Mouse (Mus musculus) monocyte, adult 2 months (primary cell): ENCODE measurements around the gene Cx3cr1.

Experiments used
- DNase-seq, 2 experiments: peaks; one replicate each; pipeline ENCODE4 v3.0.0; 2022; ENCODE audit warnings: low spot score in 2 of 2, low read depth in 1 of 2

Cx3cr1 gene

DNA sequence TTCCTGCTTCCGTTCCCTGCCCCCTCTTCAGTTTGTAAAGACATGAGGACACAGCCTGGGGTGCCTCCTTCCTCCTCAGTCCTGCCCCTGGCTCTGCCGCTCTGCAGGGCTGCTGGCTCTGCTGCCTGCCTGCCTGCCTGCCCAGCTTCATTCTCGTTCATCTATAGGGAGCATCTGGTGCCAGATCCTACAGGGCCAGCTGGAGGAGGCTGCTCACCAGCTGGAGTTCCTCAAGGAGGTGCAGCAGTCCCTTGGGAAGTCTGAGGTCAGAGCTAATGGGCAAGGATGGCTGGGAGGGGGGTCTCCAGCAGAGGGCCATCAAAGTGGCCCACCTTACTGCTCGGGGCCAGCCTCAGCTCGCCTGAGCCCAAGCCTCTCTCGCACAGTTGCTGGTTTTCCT, 119.2 kb downstream of the Cx3cr1 start:
- no peak for DNase-seq

DNA sequence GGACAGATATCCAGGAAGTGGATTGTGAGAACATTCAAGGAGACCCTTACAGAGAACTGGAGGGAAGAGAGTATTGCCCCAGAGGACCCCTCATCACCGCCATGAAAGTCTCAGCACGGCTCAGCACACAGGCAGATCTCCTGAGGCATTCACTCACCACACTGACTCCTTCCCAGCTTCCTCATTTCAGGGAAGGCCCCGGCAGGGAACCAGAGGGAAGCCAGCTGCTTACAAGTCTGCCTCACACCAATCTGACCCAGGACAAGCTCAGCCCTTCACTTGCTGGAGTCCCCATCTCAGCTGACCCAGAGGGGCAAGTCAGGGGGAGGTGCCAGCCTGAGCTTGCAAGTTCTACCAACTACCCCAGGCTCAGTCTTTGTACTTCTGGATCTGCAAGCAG, 120.9 kb downstream of the Cx3cr1 start:
- no peak for DNase-seq

- no peak for DNase-seq
These were observed 124.3 kb downstream of the Cx3cr1 start for GRCm38 (mm10) chr9:119945173-119945900.

GRCm38 (mm10) chr9:119943326-119943725, 126.4 kb downstream of the Cx3cr1 start:
- no peak for DNase-seq

DNA sequence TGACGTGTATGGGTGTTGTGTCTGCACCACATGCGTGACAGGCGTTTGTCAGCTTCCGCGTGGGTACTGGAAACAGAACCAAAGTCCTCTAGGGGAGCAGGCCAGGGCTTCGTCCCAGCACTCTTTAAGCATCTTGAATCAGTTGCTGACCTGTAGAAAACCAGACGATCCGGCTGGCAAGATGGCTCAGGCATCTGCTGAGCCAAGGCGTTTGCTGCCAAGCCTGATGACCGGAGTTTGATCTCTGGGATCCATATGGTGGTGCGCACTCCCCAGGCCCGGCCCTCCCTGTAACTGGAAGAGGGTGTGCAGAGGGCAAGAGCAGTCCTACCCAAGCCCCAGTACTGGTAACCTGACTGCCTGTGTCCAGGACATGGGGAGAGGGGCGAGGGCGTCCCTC, 127.8 kb downstream of the Cx3cr1 start:
- no peak for DNase-seq

GRCm38 (mm10) chr9:119941407-119941806, 128.3 kb downstream of the Cx3cr1 start:
- no peak for DNase-seq

DNA sequence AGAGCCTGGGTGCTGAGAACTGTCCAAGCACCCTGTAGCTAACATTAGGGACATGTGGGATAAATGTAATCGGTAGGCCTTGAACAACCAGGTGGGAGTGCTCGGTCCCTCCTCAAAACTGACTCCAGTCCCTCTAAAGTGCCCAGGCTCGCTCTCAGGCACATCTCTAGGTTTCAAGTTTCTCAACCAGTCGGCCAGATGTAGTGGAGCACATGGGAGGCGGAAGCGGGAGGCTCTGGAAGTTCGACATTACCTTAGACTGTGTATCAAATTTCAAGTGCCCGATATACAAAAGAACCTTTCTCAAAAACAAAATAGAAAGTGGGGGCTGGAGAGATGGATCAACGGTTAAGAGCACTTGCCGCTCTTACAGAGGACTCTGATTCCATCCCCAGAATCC, 130.0 kb downstream of the Cx3cr1 start:
- no peak for DNase-seq

- DNase-seq = no peak
These were observed 131.2 kb downstream of the Cx3cr1 start for GRCm38 (mm10) chr9:119938496-119938895.

GRCm38 (mm10) chr9:119937005-119937773, 132.5 kb downstream of the Cx3cr1 start, which contains the start of the genes Gorasp1 and Ttc21a:
TSS of gene Gorasp1 (minus strand) at chr9:119937565.
TSS of gene Ttc21a (plus strand) at chr9:119937606.
- peak; percentile 69 to 84 for DNase-seq

DNA sequence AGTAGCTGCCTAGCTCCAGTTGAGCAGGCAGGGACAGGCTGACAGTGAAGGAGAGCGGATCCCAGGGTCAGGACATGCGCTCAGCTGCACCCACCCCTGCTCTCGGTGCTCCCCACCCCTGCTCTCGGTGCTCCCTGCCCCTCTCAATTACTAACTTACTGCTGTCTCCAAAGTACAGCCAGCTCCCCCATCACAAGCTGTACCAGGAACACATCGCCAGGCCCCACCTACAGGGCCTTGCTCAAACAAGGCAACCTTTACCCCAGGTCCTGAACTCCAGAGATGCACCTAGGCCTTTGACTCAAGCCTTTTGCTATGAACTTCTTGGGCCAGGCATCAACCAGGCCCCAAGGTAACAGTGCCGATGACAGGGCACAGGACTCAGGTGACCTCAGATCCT, 136.0 kb downstream of the Cx3cr1 start:
- no peak for DNase-seq

DNA sequence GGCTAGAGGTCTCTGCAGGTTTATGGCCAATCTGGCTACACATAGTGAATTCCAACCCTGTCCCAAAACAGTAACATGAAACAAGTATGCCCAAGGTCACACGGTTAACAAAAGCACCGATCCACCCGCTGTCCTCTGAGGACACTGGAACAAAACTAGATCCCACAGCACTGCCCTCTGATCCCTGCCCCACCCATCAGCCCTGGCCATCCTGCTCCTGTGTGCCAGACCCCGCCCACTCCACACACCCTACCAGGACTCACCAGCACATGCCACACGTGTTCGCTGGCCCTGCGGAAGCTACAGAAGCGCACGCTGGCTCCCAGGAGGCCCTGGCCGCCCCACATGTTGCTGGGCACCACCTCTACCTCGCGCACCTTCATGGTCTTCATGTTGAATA, 137.3 kb downstream of the Cx3cr1 start:
- no peak for DNase-seq

GRCm38 (mm10) chr9:119926497-119926896, 143.2 kb downstream of the Cx3cr1 start:
- no peak for DNase-seq

GRCm38 (mm10) chr9:119925729-119926128, 143.9 kb downstream of the Cx3cr1 start:
- no peak for DNase-seq

DNA sequence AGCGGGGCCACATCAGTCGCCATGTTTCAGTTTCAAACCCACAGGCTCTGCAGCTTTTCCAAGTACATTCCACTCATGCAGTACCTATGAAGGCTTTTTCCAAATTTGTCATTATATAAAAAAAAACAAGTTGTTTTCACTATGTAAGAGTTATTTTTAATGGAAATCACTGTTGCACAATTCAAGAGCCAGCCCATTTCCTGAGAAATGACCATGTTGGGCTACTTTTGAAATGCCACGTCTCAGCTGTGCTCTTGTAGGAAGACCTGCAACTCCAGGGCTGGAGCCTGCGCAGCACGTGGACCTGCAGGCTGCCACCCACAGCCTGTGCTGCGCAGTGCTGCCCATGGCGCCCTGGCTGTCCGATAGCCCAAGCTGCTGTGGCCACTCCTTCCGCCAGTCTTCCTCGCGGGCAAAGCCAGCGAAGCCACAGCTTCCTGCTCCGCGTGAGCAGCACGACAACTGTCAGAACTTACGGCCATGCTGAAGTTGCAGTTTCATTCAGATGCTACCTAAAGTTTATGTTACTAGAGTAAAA, 144.5 kb downstream of the Cx3cr1 start:
- DNase-seq = no peak

GRCm38 (mm10) chr9:119923462-119923861, 146.2 kb downstream of the Cx3cr1 start:
- DNase-seq = no peak

- DNase-seq = no peak
These were observed 149.8 kb downstream of the Cx3cr1 start for GRCm38 (mm10) chr9:119919858-119920257.

DNA sequence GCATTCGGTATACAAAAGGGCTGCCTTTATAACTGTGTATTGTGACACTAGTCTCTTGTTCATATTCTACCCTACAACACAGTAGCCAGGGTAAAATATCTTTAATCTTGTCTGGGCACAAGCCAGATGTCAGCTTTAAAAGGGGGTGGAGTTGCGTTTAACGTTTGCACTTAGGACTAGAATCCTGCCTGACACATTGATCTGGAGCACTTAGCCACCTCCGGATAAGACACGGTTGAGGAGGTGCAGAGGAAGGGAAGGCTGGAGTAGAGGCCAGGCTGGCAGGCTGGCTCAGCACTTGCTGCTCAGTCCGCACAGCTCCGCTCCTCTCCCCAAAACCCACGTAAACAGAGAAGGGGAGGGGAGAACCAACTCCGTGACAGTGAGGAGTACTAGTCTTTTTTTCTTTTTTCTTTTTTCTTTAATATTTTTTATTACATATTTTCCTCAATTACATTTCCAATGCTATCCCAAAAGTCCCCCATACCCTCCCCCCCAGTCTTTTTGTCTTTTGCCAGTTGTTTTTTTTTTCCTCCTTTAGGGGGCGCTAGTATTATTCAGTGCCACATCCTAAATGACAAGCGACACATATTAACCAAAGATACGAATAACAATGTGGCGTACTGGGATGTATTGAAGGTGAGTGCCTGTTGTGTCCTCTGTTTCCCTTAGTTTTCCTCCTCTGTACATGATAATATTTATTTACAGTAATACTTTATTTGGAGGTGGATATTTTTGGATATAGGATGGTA, 156.4 kb downstream of the Cx3cr1 start:
- no peak for DNase-seq

DNA sequence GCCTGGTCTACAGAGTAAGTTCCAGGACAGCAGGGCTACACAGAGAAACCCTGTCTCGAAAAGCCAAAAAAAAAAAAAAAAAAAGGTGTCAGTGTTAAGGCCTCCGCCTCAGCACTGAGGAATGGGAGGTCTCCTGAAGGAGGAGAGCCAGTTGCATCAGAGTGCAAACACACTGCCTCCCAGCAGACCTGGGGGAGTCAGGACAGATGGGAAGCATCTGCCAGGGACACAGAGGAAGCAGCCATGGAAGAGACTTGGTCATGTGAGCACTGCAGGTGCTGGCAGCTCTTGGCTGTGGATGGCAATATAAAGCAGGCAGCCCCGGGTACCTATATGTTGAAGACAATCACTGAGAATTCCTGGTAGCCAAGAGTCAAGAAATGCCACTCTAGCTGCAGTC, 159.7 kb downstream of the Cx3cr1 start:
- no peak for DNase-seq

DNA sequence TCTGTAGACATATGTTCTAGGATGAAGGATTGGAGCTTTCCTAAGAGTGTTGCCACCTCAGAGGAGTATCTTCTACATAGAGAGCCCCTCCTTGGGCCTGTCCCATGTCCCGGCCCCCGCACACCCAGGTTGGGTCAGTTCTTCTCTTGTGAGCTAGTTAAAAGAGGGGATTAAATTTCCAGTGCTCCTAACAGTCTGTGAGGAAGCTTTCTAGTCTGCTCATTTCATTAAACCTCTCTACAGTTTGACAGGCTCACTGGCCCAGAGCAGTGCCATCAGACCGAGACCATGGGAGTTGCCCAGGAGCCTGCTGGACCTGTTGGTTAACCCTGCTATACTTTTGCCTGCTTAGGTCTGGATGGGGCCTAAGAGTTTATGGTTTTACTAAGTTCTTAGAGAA, 161.0 kb downstream of the Cx3cr1 start:
- DNase-seq = no peak

- DNase-seq = no peak
These were observed 167.1 kb downstream of the Cx3cr1 start for GRCm38 (mm10) chr9:119902410-119903151.

DNA sequence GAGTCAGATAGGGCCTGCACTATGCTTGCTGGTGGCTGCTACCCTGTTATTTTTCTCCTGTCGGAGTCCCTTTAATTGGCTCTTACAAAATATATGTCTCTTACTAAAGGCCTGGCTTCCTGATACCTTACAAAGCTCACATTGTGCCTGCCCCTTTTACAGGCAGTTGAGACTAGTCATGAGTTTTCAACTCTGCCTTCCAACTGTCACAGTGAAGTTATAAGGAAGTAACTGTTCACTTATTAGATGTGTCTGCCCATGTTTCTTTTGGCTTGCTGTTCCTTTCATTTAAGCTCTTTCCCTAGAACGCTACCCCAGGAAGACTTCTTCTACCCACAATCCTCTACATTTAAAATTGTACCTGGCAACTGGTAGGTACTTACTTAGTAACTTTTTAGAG, 170.2 kb downstream of the Cx3cr1 start:
- no peak for DNase-seq
